ENCODE assay signal across 1 mouse cellular context in genomic region chr17:45592606-45593431, GRCm38 (mm10).
TF ChIP-seq lines count a peak whose summit lies in the region.

No protein-coding gene starts in this region.

TF ChIP-seq in MEL, 35 proteins besides CTCF, POLR2A, EP300 and RAD21:
- TF ChIP-seq ELF1 (IDR thresholded peaks at IDR 0.05; ENCODE audit: low read depth, low read length) (no peak), MYC (IDR thresholded peaks at IDR 0.05; ENCODE audit: low read depth, low read length) (0 out of 2 replicates have a peak, but pooled peaks have one; percentile 32), RCOR1 (IDR thresholded peaks at IDR 0.05; ENCODE audit: low read depth, low read length) (no peak), SMC3 (IDR thresholded peaks at IDR 0.05; ENCODE audit: low read depth, low read length) (no peak), GATA1 (IDR thresholded peaks at IDR 0.05; ENCODE audit: low read depth, low read length) (no peak), CHD1 (IDR thresholded peaks at IDR 0.05; ENCODE audit: low read depth, low read length) (peak; percentile 65; the same call in 1 of the 2 replicates), JUND (IDR thresholded peaks at IDR 0.05; ENCODE audit: low read depth, low read length) (no peak), ZNF384 (IDR thresholded peaks at IDR 0.05; ENCODE audit: low read depth, low read length) (no peak), KAT2A (conservative IDR thresholded peaks at IDR 0.05; ENCODE audit: low read depth, low read length) (no peak), USF1 (IDR thresholded peaks at IDR 0.05; ENCODE audit: low read depth, low read length) (no peak), MEF2A (IDR thresholded peaks at IDR 0.05; ENCODE audit: extremely low read depth, insufficient replicate concordance, low read depth, low read length, poor library complexity, severe bottlenecking) (no peak), POLR2AphosphoS5 (IDR thresholded peaks at IDR 0.05; ENCODE audit: borderline replicate concordance, low read depth, low read length) (no peak), TBP (IDR thresholded peaks at IDR 0.05; ENCODE audit: low read depth, low read length) (no peak), TCF12 (IDR thresholded peaks at IDR 0.05; ENCODE audit: low read depth, low read length) (no peak), SIN3A (IDR thresholded peaks at IDR 0.05; ENCODE audit: low read length) (no peak; the same call in 1 of the 2 replicates), ZKSCAN1 (IDR thresholded peaks at IDR 0.05; ENCODE audit: low read depth, low read length) (no peak), NELFE (IDR thresholded peaks at IDR 0.05; ENCODE audit: low read depth, low read length) (no peak), HCFC1 (IDR thresholded peaks at IDR 0.05; ENCODE audit: low read depth, low read length) (0 out of 2 replicates have a peak, but pooled peaks have one; percentile 33), MAZ (IDR thresholded peaks at IDR 0.05; ENCODE audit: low read depth, low read length) (no peak), MXI1 (IDR thresholded peaks at IDR 0.05; ENCODE audit: low read depth, low read length) (peak; percentile 75), MAX (IDR thresholded peaks at IDR 0.05; ENCODE audit: low read length) (no peak)
